Mouse (Mus musculus) c-Kit-negative CD71-positive TER-119-positive erythroid progenitor cells, embryonic 14.5 days (primary cell): ENCODE results near the gene Gm10840.

Experiments
- DNase-seq: peaks from one replicate; pipeline ENCODE4 v3.0.0-alpha.2; 2013; ENCODE audit warnings: low read depth, low spot score

Gene Gm10840

DNA sequence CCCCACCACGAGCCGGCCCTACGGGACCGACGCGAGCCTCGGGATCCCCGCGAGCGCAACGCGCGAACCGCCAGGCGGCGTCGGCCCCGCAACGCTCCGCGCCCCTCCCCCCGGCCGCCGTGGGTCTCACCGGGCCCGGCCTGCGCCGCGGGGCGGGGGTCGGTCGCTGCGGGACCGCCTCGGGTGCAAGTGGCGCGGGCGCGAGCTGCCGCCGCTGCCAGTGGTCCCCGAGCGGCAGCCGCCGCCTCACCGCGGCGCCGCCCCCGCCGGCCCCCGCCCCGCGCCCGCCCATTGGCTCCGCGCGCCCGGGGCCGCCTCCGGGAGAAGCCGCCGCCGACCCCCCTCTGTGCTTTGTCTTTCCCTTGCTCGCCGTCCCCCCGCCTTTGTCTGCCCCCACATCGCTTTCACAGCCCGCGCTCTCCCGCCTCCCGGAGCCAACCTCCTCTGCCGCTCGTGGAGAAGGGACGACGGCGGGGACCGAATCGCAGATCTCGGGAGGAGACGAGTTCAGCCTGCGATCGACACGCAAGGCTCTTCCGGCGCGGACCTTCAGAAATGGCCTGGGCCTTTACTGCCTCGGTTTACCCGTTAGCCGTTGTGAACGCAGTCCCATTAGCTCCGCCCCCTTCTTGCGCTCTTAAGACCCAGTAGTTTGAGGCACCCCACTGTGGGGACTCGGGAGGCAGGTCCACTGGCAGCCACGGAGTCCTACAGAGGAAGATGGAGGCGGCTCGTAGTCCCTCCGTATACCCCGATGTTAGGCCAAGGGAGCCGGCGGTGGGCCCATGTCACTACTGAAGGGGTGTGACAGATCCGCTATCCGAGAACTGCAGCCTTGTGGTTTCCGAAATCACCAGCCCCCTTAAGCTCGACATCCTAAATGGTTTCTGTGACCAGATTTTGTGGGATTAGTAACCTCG lies 469 bp upstream of the Gm10840 start:
- DNase-seq: no peak

DNA sequence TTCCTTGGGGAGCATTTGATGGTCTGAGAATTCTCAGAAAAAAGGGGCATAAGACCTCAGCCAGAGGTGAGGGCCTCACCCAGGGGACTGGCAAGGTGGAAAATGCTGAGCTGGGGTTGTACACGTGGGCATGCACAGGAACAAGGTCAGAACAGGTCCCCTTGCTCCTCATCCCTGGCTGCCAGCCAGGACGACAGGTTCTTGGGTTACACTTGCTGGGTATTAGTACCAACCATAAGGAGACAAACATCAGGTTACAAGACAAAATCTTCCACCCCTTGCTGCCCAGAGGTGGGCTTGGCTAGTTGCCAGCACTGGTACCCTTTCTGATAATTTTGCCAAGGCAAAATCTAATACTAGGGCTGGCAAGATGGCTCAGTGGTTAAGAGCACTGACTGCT lies 1.6 kb downstream of the Gm10840 start:
- no peak for DNase-seq

DNA sequence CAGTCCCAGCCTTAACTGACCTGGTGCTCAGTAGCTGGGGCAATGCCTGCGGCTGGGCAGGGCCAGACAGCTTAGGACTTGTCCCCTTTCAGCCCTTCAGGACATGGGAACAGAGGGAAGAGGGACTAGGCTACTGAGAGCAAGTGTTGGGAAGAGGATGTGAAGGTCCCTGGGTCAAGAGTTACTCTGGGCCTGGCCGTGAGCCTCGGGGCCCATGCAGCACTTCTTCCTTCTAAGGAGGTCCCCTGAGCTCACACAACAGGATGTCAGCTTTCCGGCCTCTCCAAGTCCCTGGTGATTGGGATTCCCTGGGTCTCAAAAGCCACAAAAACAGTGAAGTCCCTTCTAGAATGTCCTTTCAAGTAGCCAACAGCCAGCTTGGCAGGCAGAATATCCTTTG lies 2.9 kb downstream of the Gm10840 start:
- no peak for DNase-seq

DNA sequence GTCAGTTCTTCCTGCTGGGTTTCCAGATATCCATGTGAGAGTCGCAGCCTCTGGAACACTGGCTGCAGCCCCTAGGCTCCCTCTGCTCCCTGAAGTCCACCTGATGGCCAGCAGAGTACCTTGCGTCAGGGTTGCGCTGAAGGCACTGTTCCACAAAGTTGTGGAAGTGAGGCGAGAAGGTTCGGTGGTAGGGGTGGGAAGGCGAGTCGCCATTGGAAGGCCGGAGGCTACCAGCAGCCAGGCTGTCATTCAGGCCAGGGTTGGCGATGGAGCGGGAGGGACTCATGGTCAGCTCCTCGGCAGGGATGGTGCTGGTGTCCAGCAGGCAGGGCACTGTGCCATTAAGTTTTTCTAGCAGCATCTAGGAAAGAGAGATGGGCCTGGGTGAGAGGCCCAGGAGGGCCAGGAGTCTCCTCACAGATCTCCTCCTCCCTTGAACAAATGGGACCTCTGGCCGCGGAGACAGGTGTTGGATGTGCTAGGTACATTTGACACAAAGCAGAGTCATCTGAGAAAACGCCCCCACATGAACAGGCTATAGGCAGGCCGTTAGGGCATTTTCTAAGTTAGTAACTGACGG lies 4.0 kb downstream of the Gm10840 start:
- DNase-seq: no peak

DNA sequence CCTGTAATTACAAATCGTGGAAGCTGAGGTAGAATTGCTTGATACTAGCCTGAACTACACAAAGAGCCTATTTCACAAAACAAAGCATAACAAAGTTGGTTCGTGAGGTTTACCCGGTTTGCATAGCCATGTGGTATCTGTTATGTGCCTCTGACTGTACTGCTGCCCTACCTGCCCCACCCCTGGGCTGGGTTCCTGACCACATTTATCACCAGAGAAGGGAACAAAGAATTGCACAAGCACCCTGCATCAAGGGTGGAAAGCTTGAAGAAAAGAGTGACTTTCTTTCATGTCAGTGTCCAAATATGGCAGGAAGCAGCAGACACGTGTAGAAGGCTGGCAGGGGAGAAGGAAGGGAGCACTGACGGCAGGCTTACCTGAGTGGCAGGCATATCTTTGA lies 6.8 kb downstream of the Gm10840 start:
- no peak for DNase-seq

DNA sequence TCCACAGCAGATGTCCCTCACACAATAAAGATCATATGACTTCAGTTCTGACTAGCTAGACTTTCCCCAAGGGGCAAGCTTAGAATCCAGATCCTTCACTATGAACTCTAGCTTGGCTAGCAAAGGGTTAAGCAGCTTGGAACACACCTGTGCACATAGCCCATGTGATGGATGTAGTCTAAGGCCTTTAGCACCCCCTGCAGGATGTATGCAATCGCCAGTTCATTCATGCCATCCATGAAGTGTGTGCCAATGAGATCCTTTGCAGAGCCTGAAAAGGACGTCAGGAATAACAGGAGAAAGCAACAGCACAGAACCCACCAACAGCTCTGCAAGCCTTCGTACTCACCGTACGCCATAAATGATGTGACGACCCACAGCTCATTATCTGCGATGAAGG lies 10.2 kb downstream of the Gm10840 start:
- DNase-seq: no peak

DNA sequence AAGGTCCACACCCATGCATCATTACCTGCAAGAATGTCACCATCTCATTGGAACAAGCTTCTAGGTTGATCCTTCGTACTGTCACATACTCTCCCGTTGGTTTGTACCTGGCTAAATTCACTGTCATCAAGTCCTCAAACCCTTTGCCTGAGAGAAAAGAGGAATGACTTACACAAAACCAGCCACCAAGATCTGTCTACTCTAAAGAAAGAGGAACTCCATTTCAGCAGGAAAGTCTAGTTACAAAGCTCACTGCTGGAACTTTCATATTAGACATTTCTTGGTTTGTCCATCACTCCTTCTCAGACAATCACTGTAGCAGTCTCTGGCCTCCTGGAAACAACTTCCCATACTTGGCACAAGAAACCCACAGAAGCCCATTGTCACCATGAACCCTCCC lies 12.6 kb downstream of the Gm10840 start:
- no peak for DNase-seq

DNA sequence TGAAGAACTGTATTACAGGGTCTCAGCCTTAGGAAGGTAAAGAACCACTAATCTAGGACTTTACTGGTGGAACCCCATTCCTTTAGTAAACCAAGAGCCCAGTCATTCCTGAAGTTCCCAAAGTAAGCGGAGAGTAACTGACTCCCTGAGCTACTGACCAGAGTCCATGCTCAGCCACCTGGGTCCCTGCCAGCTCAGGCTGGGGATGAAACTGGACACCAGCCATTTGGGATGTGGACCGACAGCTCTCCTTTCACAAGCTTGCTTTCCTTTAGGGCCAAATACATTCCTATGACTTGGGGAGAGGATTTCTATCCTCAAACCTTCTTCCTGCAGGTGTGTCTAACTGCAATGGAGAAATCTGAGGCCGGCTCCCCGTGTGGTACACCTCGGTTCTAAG lies 13.7 kb downstream of the Gm10840 start:
- no peak for DNase-seq

DNA sequence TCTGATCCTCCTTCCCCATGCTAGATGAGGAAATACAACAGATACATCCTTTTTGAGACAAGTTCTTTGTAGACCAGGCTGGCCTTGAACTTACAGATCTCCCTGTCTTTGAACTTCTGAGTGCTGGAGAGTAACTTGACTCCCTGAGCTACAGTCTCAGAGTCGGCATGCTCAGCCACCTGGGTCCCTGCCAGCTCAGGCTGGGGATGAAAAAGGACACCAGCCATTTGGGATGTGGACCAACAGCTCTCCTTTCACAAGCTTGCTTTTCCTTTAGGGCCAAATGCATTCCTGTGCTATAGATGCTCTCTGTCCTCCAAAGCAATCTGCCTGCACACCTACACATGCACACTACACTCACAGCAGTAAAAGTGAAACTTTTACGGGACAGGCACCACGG lies 14.4 kb downstream of the Gm10840 start:
- no peak for DNase-seq

DNA sequence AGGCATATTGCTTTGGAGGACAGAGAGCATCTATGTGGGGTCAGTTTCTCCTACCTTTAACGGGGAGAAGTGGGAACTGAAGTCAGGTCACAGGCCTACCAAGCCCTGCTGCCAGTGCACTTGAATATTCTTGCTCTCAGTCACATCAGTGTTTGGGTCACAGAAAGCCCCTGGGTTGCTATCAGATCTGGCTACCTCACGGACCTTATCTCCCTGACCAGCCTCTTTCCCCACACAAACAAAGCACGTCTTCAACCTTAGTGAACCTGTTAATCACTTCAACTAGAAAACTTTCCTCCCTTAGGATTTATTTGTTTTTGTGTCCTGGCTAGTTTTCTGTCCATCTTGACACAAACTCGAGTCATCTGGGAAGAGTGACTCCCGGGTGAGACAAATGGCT lies 15.7 kb downstream of the Gm10840 start:
- no peak for DNase-seq

DNA sequence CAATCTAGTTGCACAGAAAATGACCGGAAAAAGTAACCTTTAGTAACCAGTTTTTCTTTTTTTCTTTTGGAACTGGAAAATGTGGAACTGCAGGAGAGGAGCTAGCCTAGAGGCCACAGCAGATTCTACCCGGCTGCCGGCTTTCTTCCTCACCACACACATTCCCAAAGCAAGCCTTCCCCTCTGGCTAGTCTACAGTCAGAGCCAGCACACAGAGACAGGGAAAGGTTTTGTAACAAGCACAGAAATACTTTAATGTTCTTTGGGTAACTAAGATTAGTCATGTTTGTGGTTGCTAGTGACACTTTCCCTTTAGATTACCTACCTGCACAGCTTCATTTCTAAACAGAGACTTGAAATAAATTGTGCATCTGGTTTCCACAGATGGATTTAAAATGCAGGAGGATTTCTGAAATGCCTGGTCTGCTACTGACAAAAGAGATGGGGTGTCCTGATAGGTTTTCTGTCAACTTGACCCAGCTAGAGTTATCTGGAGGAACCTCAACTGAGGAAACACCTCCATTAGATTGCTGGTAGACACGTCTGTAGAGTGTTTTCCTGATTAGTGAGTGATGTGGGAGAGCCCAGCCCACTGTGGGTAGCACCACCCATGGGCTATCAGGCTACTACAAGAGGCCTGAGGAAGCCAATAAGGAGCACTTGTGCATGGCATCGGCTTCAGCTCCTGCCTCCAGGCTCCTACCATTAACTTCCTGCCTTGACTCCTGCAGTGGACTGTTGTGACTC lies 17.6 kb downstream of the Gm10840 start:
- DNase-seq: no peak

DNA sequence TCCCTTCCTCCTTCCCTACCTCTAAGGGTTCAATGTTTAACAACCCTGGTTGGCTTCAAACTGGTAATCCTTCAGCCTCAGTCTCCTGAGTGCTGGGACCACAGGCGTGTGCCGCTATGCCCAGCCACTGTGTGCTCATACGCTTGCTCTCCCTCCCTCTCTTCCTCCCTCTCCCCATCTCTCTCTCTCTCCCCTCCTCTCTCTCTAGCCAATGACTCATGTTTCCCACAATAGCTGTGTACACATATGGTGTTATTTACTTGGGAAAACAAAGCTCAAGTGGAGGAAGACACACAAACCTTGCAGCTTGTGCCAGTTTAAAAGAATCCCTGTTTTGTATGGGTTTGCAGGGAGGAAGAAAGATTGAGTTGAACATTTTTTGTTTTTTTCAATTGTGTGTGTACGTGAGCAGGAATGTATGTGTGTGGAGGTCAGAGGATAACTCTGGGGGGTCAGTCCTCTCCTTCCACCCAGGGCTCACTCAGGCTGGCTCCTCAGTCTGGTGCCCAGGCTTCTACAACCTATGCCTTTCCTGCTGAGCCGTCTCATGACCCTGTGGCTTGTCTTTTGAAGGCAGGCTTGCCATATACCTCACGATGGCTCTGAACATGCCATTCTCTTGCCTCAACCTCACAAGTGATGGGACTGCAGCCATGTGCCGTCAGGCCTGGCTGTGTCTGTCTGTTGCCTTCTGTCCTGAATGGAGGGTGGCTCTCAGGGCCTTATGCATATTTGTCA lies 19.2 kb downstream of the Gm10840 start:
- no peak for DNase-seq

DNA sequence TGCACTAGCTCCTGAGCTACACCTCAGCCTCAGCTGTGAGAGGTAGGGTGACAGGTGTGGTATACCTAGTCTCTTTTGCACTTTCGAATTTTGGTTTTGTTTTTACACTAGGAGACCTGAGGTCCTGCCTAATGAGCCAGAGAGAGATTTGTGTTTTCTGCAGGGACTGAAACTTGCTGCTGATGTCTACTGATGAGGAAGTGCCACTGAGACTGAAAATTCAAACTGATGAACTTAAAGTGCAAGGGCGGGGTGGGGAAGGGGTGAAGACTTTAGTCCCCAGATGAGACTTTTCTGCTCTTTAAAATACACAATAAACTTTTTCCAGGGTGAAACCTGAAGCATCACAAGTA lies 19.8 kb downstream of the Gm10840 start:
- DNase-seq: no peak

DNA sequence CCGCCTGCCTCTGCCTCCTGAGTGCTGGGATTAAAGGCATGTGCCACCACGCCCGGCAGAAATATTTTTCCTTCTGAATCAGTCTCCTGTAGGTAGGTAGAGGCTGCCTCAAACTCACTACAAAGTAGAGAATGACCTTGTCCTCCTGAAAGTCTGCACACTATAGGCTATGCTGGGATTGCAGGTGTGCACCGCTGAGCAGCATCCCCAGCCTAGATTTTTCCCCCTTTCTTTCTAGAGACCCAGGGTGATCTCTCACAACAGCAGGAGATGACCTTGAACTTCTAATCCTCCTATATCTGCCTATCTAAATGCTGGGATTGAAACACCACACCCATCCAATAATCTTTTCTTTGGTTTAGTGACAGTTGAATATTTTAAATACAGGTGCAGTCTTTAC lies 26.7 kb downstream of the Gm10840 start:
- no peak for DNase-seq

DNA sequence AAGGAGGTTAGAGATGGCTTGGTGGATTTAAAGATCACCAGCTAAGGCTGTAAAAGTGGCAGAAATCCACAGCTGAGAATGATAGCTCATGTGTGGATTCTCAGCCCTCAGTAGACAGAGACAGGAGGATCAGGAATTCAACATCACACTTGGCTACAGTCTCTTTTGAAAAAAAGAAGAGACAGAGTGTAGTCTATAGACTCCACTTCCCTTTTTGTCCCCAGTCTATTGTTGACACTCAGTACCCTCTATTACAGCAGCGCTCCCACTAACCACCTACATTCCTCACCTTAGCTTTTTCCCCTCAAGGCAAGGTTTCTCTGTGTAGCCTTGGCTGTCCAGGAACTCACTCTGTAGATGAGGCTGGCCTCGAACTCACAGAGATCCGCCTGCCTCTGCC lies 31.1 kb downstream of the Gm10840 start:
- no peak for DNase-seq

DNA sequence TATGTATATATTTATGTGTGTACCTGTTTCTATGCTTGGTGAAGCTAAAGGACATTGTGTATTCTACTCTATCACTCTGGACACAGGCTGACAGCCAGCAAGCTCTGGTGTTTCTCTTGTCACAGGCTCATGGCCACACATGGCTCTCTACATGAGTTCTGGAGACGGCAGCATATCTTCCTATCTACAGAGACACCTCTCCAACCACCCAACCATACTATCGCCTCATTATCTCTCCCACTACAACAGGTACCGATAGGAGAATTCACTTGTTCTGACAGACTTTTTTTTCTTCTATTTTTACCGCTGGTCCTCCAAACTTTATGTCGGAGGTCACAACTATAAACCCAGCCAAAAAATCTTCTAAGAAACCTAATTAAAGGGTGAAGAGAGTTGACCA lies 31.6 kb downstream of the Gm10840 start:
- DNase-seq: no peak

DNA sequence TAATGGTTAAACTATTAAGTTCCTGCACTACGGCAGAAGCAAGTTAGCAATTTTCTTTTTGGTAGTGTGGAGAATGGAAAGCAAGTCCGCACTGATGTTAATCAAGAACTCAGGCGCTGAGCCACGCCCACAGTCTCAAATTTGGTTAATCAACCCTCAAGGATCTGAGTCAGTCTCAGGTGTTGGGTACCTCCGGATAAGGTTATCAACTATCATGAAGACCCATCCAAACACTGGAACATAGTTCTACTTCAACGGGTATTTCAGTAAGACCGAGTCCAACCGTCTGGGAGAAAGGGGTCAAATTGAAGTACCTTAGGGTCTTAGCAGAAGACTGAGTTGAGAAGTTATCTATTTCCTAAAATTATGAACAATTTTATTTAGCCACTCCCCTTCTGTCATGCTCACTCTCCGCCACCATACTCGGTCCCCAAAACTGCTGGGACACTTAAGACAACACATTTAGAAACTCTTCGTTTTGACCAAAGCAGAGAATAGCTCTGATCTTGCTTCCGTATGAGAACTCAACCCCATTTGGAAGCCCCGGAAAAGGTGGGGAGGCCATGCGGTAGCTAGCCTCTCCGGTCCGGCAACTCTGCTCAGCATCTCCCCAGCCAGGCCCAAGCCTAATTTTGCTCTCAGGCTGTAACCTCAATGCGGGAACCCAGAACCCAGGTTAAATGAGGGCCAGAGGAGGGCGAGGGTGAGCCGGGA lies 32.2 kb downstream of the Gm10840 start:
- DNase-seq: peak; percentile 38

DNA sequence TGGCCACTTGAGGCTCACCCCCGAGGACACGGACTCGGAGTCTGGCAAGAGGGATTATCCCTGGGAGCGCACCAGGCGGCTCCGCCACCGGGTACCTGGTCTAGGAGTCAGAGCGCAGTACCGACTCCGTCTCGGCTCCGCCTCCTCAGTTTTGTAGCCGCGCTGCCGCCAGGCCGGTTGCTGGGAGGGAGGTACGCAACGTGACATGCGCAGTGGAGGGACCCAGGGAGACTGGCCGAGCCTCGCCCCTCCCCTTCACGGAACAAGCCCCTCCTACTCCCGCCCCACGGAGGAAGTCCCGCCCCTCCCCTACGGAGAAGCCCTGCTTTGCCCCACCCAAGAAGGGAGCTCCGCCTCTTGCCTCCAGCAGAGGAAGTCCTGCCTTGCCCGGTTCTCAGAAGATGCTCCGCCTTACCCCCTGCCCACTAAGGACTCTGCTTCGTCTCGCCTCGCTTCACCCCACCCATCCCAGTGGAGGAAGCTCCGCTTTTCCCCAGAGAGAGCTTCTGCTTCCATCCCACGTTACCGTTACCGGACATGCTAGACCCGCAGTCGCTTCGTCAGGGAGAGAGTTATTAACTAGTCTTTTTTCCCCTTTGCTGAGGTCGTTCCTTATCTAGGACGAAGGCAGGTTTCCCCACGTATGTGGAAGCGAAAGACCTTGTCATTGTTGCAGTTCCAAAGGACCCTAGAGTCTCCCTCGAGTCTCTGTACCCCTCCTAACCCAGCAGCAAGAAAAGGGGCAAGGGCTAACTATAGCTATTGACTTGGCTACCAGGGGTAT lies 32.9 kb downstream of the Gm10840 start:
- DNase-seq: peak; percentile 96

DNA sequence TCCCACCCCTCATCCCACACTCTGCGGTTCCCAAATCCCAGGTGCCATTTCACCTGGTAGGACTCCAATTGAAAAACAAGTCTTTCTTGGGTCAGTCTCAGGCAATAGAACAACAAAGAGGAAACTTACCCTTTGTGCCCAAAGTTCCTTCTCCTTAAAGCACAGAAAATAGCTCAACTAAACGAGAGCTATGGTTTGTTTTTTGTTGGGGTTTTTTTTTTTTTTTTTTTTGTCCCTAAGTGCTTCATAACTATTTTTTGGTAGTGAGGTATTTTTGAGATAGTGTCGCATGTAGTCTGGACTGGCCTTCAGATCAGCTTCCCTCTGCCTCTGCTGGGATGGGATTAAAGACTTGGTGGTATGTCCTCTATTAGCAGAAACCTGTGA lies 33.5 kb downstream of the Gm10840 start:
- no peak for DNase-seq

DNA sequence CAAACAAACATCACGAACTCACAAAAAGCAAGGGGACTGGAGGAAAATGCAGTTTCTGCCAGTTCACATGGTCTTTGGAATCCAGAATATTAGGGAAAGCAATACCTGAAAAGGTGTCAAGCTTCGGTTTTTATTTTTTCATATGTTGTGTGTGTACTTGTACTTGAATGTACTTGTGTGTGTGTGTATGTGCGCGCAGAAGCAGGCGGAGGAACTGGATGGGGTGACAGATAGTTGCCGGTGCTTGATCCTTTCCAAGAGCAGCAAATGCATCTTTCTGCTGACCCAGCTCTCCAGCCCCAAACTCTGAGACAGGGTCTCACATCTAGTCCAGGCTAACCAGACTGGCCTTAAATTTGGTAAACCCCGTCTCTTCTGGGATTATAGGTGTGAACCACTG lies 34.2 kb downstream of the Gm10840 start:
- no peak for DNase-seq

DNA sequence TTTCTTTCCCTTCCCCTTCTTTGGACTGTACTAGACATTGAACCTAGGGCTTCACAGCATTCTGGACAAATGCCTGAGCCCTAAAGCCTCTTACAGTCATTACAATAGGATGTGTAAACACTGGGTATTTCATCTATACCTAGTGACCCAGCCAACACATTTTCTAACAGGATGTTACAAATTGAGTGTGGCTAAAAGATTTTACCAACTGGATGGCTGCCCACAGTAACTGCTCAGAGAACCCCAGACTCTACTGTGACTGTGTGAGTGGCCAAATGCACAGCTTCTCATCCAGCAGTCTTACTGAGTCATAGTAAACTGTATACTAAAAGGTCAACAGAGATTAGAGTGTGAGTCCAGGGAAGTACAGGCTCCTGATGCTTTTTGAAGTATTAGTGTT lies 34.7 kb downstream of the Gm10840 start:
- DNase-seq: no peak
